Mouse (Mus musculus): ENCODE data around the gene Vasn. TPM values are rescaled to one million over a fixed set of nuclear protein-coding genes. Genes with fewer than 3 reads are reported as not detected.

The Vasn gene
- total RNA-seq, 2 experiments from 2014 or later = 6.4 to 9.0 TPM

- DNase-seq (ENCODE audit: low spot score in 2 of 2) = no peak
Measured at GRCm38 (mm10) chr16:4641119-4641838, 1.5 kb downstream of the Vasn start.

- no peak for DNase-seq (ENCODE audit: low spot score in 2 of 2)
Measured at GRCm38 (mm10) chr16:4642190-4642589, 2.4 kb downstream of the Vasn start.

GRCm38 (mm10) chr16:4642937-4643336 is 3.2 kb downstream of the Vasn start:
- no peak for DNase-seq (ENCODE audit: low spot score in 2 of 2)

GRCm38 (mm10) chr16:4643670-4644419 is 4.1 kb downstream of the Vasn start:
- DNase-seq (ENCODE audit: low spot score in 2 of 2) = peak; percentile 76 to 86

GRCm38 (mm10) chr16:4645867-4646266 is 6.1 kb downstream of the Vasn start:
- no peak for DNase-seq (ENCODE audit: low spot score in 2 of 2)

GRCm38 (mm10) chr16:4646831-4647230 is 7.1 kb downstream of the Vasn start:
- DNase-seq (ENCODE audit: low spot score in 2 of 2) = no peak

GRCm38 (mm10) chr16:4647651-4648141 is 8.0 kb downstream of the Vasn start:
- no peak for DNase-seq (ENCODE audit: low spot score in 2 of 2)

- DNase-seq (ENCODE audit: low spot score in 2 of 2) = no peak
Measured at GRCm38 (mm10) chr16:4648416-4649023, 8.8 kb downstream of the Vasn start.

GRCm38 (mm10) chr16:4649211-4649610 is 9.5 kb downstream of the Vasn start:
- DNase-seq (ENCODE audit: low spot score in 2 of 2) = no peak

- DNase-seq (ENCODE audit: low spot score in 2 of 2) = no peak
Measured at GRCm38 (mm10) chr16:4649692-4650091, 10.0 kb downstream of the Vasn start.

GRCm38 (mm10) chr16:4650161-4650560 is 10.4 kb downstream of the Vasn start:
- no peak for DNase-seq (ENCODE audit: low spot score in 2 of 2)

GRCm38 (mm10) chr16:4651081-4651480 is 11.3 kb downstream of the Vasn start:
- no peak for DNase-seq (ENCODE audit: low spot score in 2 of 2)

- DNase-seq (ENCODE audit: low spot score in 2 of 2) = no peak
Measured at GRCm38 (mm10) chr16:4651624-4652023, 11.9 kb downstream of the Vasn start.

GRCm38 (mm10) chr16:4652707-4653416 is 13.1 kb downstream of the Vasn start:
- DNase-seq (ENCODE audit: low spot score in 2 of 2) = no peak

GRCm38 (mm10) chr16:4654706-4655105 is 15.0 kb downstream of the Vasn start:
- DNase-seq (ENCODE audit: low spot score in 2 of 2) = no peak

- no peak for DNase-seq (ENCODE audit: low spot score in 2 of 2)
Measured at GRCm38 (mm10) chr16:4655251-4655734, 15.6 kb downstream of the Vasn start.

- no peak for DNase-seq (ENCODE audit: low spot score in 2 of 2)
Measured at GRCm38 (mm10) chr16:4655764-4656570, 16.2 kb downstream of the Vasn start.

GRCm38 (mm10) chr16:4656571-4657081 is 16.9 kb downstream of the Vasn start:
- no peak for DNase-seq (ENCODE audit: low spot score in 2 of 2)

GRCm38 (mm10) chr16:4658781-4659245 is 19.1 kb downstream of the Vasn start:
- no peak for DNase-seq (ENCODE audit: low spot score in 2 of 2)

GRCm38 (mm10) chr16:4659326-4659725 is 19.6 kb downstream of the Vasn start:
- no peak for DNase-seq (ENCODE audit: low spot score in 2 of 2)
